Mouse (Mus musculus) brain, embryonic 14.5 days (tissue): ENCODE results near the gene Cdt1.

ENCODE experiments used
- CTCF ChIP-seq: fragments of 200-500 bp; IDR thresholded peaks from 2 replicates; pipeline ENCODE4 v1.5.1; 2012; ENCODE audit warnings: inconsistent platforms, mild to moderate bottlenecking, moderate library complexity, borderline replicate concordance; ENCODE audit not compliant: insufficient read depth, insufficient read length; ENCODE audit errors: extremely low read depth
- POLR2A ChIP-seq: fragments of 200-500 bp; IDR thresholded peaks from 2 replicates; pipeline ENCODE4 v1.6.1; 2012; ENCODE audit warnings: mild to moderate bottlenecking, inconsistent platforms, borderline replicate concordance; ENCODE audit not compliant: poor library complexity, insufficient read depth, insufficient read length, severe bottlenecking; ENCODE audit errors: extremely low read depth

DNA sequence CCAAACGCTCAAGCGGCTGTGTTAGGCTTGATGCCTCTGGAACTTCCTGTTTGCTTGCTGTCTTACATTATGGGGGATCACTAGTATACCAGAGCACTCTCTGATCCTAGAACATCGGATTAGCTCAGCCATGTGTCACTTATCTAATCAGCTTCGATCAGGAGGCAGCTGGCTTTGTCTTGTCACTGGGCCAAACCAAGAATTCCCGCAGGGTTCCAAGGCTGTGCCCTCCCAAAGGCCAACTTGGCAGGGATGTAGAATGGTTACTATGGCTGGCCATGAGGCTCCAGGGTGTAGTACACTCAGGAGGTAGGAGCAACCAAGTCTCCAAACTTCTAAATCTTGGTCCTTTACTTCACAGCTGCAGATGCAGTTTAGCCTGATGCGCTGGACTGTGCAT is 1.0 kb upstream of the Cdt1 start:
- TF ChIP-seq CTCF (no peak), POLR2A (no peak)
